Mouse (Mus musculus): ENCODE data around the gene Gpr12. TPM values are rescaled to one million over a fixed set of nuclear protein-coding genes. Genes with fewer than 3 reads are reported as not detected.
A peak's percentile ranks its signal among the peaks of the same experiment; 100 is the strongest.
"Not testable (repeated sequence)": the region's sequence is repeated elsewhere in the genome, so short reads cannot be mapped to it uniquely, and the experiment has no call there.

Gpr12 gene
- polyA plus RNA-seq, 1 experiment from 2014 or later: 13.3 TPM

GRCm38 (mm10) chr5:146596612-146597502 is 11.8 kb upstream of the Gpr12 start:
- Histone ChIP-seq H3K4me3 (ENCODE audit: low read depth, low read length) (no peak overlapping the region), H3K9ac (ENCODE audit: low read length) (no peak overlapping the region), H3K4me1 (ENCODE audit: control insufficient read depth, insufficient read depth, low read length) (no peaks in the 10 kb centered on the region; the same call in 1 of the 2 replicates), H3K27ac (ENCODE audit: low read depth, low read length) (no peak overlapping the region), H3K27me3 (replicated peaks; ENCODE audit: control insufficient read depth, insufficient read depth, low read length) (no peaks in the 10 kb centered on the region), H3K4me2 (ENCODE audit: low read length) (no peak overlapping the region), H3K9me3 (replicated peaks; ENCODE audit: control insufficient read depth, low read length) (no peaks in the 10 kb centered on the region), H3K36me3 (ENCODE audit: control insufficient read depth, insufficient read depth, low read length) (no peaks in the 10 kb centered on the region)
- no peak for DNase-seq (ENCODE audit: low spot score)
- WGBS: 83% methylated on average over 18 of the region's 18 CpGs
- ATAC-seq: no peak

DNA sequence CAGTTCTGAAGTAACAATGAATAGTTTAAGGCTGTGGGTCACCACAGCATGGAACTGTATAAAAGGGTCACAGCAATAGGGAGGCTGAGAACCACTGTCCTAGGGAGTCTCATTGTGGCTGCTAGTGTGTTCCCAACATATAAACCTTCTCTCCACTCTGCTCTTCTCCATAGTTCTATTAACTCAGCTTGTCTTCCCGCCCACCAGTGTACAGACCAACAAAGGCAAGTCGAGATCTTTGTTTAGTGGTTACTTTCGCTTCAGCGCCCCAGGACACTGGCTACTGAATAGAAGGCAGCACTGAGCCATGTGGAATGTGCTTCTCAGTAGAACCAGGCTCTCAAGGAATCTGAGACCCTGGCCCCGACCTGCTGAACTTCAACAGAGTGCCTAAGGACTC is 7.5 kb upstream of the Gpr12 start:
- H3K27ac ChIP-seq (ENCODE audit: low read depth, low read length): no peak overlapping the region
- WGBS: 6% methylated on average over 5 of the region's 5 CpGs
- peak; percentile 76 for DNase-seq (ENCODE audit: low spot score)
- 0 out of 2 replicates have a peak, but pooled peaks cover 2% of the 10 kb centered on the region for H3K27me3 ChIP-seq (replicated peaks; ENCODE audit: control insufficient read depth, insufficient read depth, low read length)
- no peak overlapping the region for H3K9ac ChIP-seq (ENCODE audit: low read length)
- peak; percentile 84 for ATAC-seq
- H3K9me3 ChIP-seq (replicated peaks; ENCODE audit: control insufficient read depth, low read length): no peaks in the 10 kb centered on the region
- H3K4me2 ChIP-seq (ENCODE audit: low read length): no peak overlapping the region
- no peak overlapping the region for H3K4me3 ChIP-seq (ENCODE audit: low read depth, low read length)
- no peaks in the 10 kb centered on the region for H3K36me3 ChIP-seq (ENCODE audit: control insufficient read depth, insufficient read depth, low read length)
- peaks cover 3% of the 10 kb centered on the region for H3K4me1 ChIP-seq (ENCODE audit: control insufficient read depth, insufficient read depth, low read length)

- no peaks in the 10 kb centered on the region for H3K36me3 ChIP-seq (ENCODE audit: control insufficient read depth, insufficient read depth, low read length)
- no peak overlapping the region for H3K4me2 ChIP-seq (ENCODE audit: low read length)
- peaks cover 3% of the 10 kb centered on the region for H3K4me1 ChIP-seq (ENCODE audit: control insufficient read depth, insufficient read depth, low read length)
- no peak overlapping the region for H3K27ac ChIP-seq (ENCODE audit: low read depth, low read length)
- no peak overlapping the region for H3K9ac ChIP-seq (ENCODE audit: low read length)
- no peaks in the 10 kb centered on the region for H3K9me3 ChIP-seq (replicated peaks; ENCODE audit: control insufficient read depth, low read length)
- 82% methylated on average over 4 of the region's 4 CpGs for WGBS
- 0 out of 2 replicates have a peak, but pooled peaks cover 7% of the 10 kb centered on the region for H3K27me3 ChIP-seq (replicated peaks; ENCODE audit: control insufficient read depth, insufficient read depth, low read length)
- H3K4me3 ChIP-seq (ENCODE audit: low read depth, low read length): no peak overlapping the region
- no peak for DNase-seq (ENCODE audit: low spot score)
- no peak for ATAC-seq
Measured at GRCm38 (mm10) chr5:146591636-146592035, 6.6 kb upstream of the Gpr12 start.

- no peak for ATAC-seq
- peaks cover 3% of the 10 kb centered on the region for H3K4me1 ChIP-seq (ENCODE audit: control insufficient read depth, insufficient read depth, low read length)
- no peak overlapping the region for H3K27ac ChIP-seq (ENCODE audit: low read depth, low read length)
- H3K4me3 ChIP-seq (ENCODE audit: low read depth, low read length): no peak overlapping the region
- no peaks in the 10 kb centered on the region for H3K9me3 ChIP-seq (replicated peaks; ENCODE audit: control insufficient read depth, low read length)
- no peaks in the 10 kb centered on the region for H3K36me3 ChIP-seq (ENCODE audit: control insufficient read depth, insufficient read depth, low read length)
- no peak overlapping the region for H3K4me2 ChIP-seq (ENCODE audit: low read length)
- 27% methylated on average over 4 of the region's 4 CpGs for WGBS
- no peak overlapping the region for H3K9ac ChIP-seq (ENCODE audit: low read length)
- H3K27me3 ChIP-seq (replicated peaks; ENCODE audit: control insufficient read depth, insufficient read depth, low read length): peaks cover 13% of the 10 kb centered on the region; the same call in 1 of the 2 replicates
- DNase-seq (ENCODE audit: low spot score): peak; percentile 44
Measured at GRCm38 (mm10) chr5:146590987-146591386, 5.9 kb upstream of the Gpr12 start.

DNA sequence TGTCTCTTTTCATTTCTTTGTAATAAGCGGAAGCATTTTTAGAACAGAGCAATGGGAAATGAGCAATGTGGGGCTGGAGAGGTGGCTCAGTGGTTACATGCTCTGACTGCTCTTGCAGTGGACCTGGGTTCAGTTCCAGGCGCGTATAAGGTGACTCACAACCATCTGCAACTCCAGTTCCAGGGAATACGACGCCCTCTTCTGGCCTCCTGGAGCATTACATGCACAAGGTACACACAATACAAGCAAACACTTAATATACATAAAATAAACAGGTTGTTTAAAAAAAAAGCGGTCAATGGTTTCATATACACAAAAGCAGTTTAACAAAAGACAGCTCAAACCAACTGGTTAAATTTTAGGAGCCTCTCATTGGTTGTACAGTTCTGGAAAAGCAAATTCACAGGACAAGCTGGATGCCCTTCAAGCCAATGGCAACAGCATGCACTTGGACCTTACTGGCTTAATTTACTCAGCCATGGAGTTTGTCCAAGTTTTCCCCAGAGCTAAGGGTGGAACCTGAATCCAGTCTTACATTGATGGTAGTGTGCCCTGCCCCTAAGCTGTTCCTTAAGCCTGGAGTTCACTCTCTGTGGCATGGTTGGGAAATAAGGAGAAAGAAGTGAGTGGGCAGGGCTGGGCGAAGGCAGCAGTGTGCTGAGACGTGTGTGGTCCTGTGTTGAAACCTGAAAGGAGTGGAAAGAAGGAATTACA is 1.5 kb upstream of the Gpr12 start:
- Histone ChIP-seq H3K4me3 (ENCODE audit: low read depth, low read length) (no peak overlapping the region), H3K9me3 (replicated peaks; ENCODE audit: control insufficient read depth, low read length) (no peaks in the 10 kb centered on the region), H3K9ac (ENCODE audit: low read length) (no peak overlapping the region), H3K27ac (ENCODE audit: low read depth, low read length) (no peak overlapping the region), H3K4me1 (ENCODE audit: control insufficient read depth, insufficient read depth, low read length) (peaks cover 6% of the 10 kb centered on the region; the same call in 1 of the 2 replicates), H3K4me2 (ENCODE audit: low read length) (no peak overlapping the region), H3K36me3 (ENCODE audit: control insufficient read depth, insufficient read depth, low read length) (no peaks in the 10 kb centered on the region), H3K27me3 (replicated peaks; ENCODE audit: control insufficient read depth, insufficient read depth, low read length) (peaks cover 35% of the 10 kb centered on the region)
- 74% methylated on average over 8 of the region's 8 CpGs for WGBS
- ATAC-seq (no peak), DNase-seq (ENCODE audit: low spot score) (no peak)

DNA sequence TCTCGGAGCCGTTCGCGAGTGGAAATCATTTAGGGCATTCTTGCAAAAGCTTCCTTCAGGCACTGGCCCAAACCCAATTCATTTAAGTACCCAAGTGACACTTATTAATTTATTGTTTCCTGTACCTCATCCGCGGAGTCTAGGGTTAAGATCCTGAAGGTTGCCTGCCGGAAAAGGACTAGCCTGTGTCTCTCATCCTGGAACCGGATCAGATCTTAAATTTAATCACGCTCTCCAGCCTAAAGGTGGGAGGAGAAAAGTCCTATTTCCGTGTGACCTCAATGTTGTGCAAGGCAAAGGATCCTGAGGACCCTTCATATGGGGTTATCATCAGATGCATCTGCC is 240 bp upstream of the Gpr12 start:
- DNase-seq (ENCODE audit: low spot score) (no peak), ATAC-seq (no peak)
- peaks cover 35% of the 10 kb centered on the region for H3K27me3 ChIP-seq (replicated peaks; ENCODE audit: control insufficient read depth, insufficient read depth, low read length)
- H3K4me2 ChIP-seq (ENCODE audit: low read length): peak overlapping the region; percentile 79
- H3K27ac ChIP-seq (ENCODE audit: low read depth, low read length): no peak overlapping the region
- H3K36me3 ChIP-seq (ENCODE audit: control insufficient read depth, insufficient read depth, low read length): no peaks in the 10 kb centered on the region
- H3K9ac ChIP-seq (ENCODE audit: low read length): peak overlapping the region; percentile 67
- H3K4me3 ChIP-seq (ENCODE audit: low read depth, low read length): peak overlapping the region; percentile 54
- H3K9me3 ChIP-seq (replicated peaks; ENCODE audit: control insufficient read depth, low read length): no peaks in the 10 kb centered on the region
- 0 out of 2 replicates have a peak, but pooled peaks cover 4% of the 10 kb centered on the region for H3K4me1 ChIP-seq (ENCODE audit: control insufficient read depth, insufficient read depth, low read length)
- WGBS: 8% methylated on average over 10 of the region's 10 CpGs

DNA sequence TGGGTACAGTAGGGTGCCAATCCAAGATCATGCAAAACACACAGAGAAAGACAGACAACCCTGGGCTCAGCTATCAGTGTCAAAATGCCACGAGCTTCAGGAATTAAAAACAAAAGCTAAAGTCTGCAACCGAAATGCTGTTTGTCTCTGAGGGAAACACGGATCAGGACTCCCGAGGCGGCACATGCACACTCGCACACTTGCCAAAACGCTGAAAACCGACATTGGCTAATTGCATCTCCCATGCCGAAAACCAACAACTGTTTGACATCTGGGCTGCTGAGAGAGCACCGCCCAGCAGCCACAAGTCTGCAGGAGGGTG is 922 bp downstream of the Gpr12 start:
- ATAC-seq (no peak; the same call in 1 of the 2 replicates), DNase-seq (ENCODE audit: low spot score) (peak; percentile 46)
- Histone ChIP-seq H3K4me1 (ENCODE audit: control insufficient read depth, insufficient read depth, low read length) (0 out of 2 replicates have a peak, but pooled peaks cover 4% of the 10 kb centered on the region), H3K9ac (ENCODE audit: low read length) (peak overlapping the region; percentile 67; the same call in 1 of the 2 replicates), H3K9me3 (replicated peaks; ENCODE audit: control insufficient read depth, low read length) (no peaks in the 10 kb centered on the region), H3K4me3 (ENCODE audit: low read depth, low read length) (peak overlapping the region; percentile 54), H3K27ac (ENCODE audit: low read depth, low read length) (no peak overlapping the region), H3K36me3 (ENCODE audit: control insufficient read depth, insufficient read depth, low read length) (no peaks in the 10 kb centered on the region), H3K4me2 (ENCODE audit: low read length) (peak overlapping the region; percentile 79), H3K27me3 (replicated peaks; ENCODE audit: control insufficient read depth, insufficient read depth, low read length) (peaks cover 32% of the 10 kb centered on the region)
- 8% methylated on average over 10 of the region's 10 CpGs for WGBS

DNA sequence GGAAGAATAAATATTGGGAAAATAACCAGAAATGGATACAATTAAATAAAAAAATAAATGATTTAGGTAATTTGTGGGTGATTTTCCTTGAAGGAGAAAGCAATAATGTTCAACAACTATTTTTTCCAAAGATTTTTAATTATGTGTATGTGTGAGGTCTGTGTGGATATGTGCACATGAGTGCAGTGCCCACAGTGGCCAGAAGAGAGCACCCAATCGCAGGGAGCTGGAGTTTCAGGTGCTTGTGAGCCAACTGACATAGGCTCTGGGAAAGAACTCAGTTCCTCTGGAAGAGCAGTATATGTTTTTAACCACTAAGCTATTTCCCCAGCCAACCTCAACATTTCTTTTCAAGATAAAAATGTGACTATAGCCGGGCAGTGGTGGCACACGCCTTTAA is 8.4 kb downstream of the Gpr12 start:
- H3K4me1 ChIP-seq (ENCODE audit: control insufficient read depth, insufficient read depth, low read length): no peaks in the 10 kb centered on the region
- H3K9me3 ChIP-seq (replicated peaks; ENCODE audit: control insufficient read depth, low read length): no peaks in the 10 kb centered on the region
- no peak overlapping the region for H3K9ac ChIP-seq (ENCODE audit: low read length)
- H3K27me3 ChIP-seq (replicated peaks; ENCODE audit: control insufficient read depth, insufficient read depth, low read length): no peaks in the 10 kb centered on the region
- DNase-seq (ENCODE audit: low spot score) (no peak), ATAC-seq (no peak)
- H3K4me3 ChIP-seq (ENCODE audit: low read depth, low read length): no peak overlapping the region
- no peaks in the 10 kb centered on the region for H3K36me3 ChIP-seq (ENCODE audit: control insufficient read depth, insufficient read depth, low read length)
- H3K4me2 ChIP-seq (ENCODE audit: low read length): no peak overlapping the region
- H3K27ac ChIP-seq (ENCODE audit: low read depth, low read length): no peak overlapping the region
- WGBS: 91% methylated on average over 3 of the region's 3 CpGs

- H3K4me3 ChIP-seq (ENCODE audit: low read depth, low read length); H3K4me1 ChIP-seq (ENCODE audit: control insufficient read depth, insufficient read depth, low read length); H3K27me3 ChIP-seq (replicated peaks; ENCODE audit: control insufficient read depth, insufficient read depth, low read length); H3K4me2 ChIP-seq (ENCODE audit: low read length); H3K36me3 ChIP-seq (ENCODE audit: control insufficient read depth, insufficient read depth, low read length); DNase-seq (ENCODE audit: low spot score); ATAC-seq; H3K9me3 ChIP-seq (replicated peaks; ENCODE audit: control insufficient read depth, low read length); H3K9ac ChIP-seq (ENCODE audit: low read length): not testable (repeated sequence)
- 92% methylated on average over 4 of the region's 4 CpGs for WGBS
- peak overlapping the region; percentile 9; the same call in 1 of the 2 replicates for H3K27ac ChIP-seq (ENCODE audit: low read depth, low read length)
Measured at GRCm38 (mm10) chr5:146572735-146573042, 12.3 kb downstream of the Gpr12 start.

All from forebrain, embryonic 14.5 days (tissue).